Mouse (Mus musculus) bone marrow, adult 2 months (tissue): ENCODE measurements around the gene Cpsf4l. TPM values are rescaled to one million over a fixed set of nuclear protein-coding genes. Genes with fewer than 3 reads are reported as not detected.

ENCODE experiments used
- H3K27ac ChIP-seq: fragments of 200-500 bp; 2 replicates; pipeline ENCODE4 v1.5.1; 2012; ENCODE audit warnings: low read depth, mild to moderate bottlenecking, control low read depth, inconsistent platforms, low read length; ENCODE audit not compliant: control insufficient read depth, poor library complexity, insufficient read depth
- H3K4me1 ChIP-seq: fragments of 200-500 bp; 2 replicates; pipeline ENCODE4 v1.6.1; 2011; ENCODE audit warnings: low read length; ENCODE audit not compliant: control insufficient read depth, insufficient read depth
- H3K4me3 ChIP-seq: fragments of 200-500 bp; replicated peaks from 2 replicates; pipeline ENCODE3; 2011; ENCODE audit warnings: mild to moderate bottlenecking, low read depth, low read length, control low read depth; ENCODE audit not compliant: control insufficient read depth
- CTCF ChIP-seq: fragments of 200-500 bp; IDR thresholded peaks from 2 replicates; pipeline ENCODE4 v1.5.1; 2011; ENCODE audit warnings: low read length, control low read depth; ENCODE audit not compliant: control insufficient read depth, insufficient read depth
- POLR2A ChIP-seq: fragments of 200-500 bp; IDR thresholded peaks from 2 replicates; pipeline ENCODE4 v1.6.1; 2011; ENCODE audit warnings: low read depth, mild to moderate bottlenecking, control low read depth, low read length, borderline replicate concordance; ENCODE audit not compliant: control insufficient read depth
- WGBS: fragments of 180-500 bp; shearing (Covaris S2); methylation state at CpG from one replicate; pipeline ENCODE4 v1.1.7; 2018; 5-methylcytosine and 5-hydroxymethylcytosine counted together
- polyA plus RNA-seq: library from polyadenylated mRNA; stranded (reverse); fragments of >200 nt; gene quantifications from 2 replicates; pipeline ENCODE4 v1.2.4, GENCODE M21; 2011; ENCODE audit warnings: low replicate concordance; ENCODE audit not compliant: missing spikeins, insufficient read depth, insufficient read length

Gene Cpsf4l
- polyA plus RNA-seq, 1 experiment = not detected

DNA sequence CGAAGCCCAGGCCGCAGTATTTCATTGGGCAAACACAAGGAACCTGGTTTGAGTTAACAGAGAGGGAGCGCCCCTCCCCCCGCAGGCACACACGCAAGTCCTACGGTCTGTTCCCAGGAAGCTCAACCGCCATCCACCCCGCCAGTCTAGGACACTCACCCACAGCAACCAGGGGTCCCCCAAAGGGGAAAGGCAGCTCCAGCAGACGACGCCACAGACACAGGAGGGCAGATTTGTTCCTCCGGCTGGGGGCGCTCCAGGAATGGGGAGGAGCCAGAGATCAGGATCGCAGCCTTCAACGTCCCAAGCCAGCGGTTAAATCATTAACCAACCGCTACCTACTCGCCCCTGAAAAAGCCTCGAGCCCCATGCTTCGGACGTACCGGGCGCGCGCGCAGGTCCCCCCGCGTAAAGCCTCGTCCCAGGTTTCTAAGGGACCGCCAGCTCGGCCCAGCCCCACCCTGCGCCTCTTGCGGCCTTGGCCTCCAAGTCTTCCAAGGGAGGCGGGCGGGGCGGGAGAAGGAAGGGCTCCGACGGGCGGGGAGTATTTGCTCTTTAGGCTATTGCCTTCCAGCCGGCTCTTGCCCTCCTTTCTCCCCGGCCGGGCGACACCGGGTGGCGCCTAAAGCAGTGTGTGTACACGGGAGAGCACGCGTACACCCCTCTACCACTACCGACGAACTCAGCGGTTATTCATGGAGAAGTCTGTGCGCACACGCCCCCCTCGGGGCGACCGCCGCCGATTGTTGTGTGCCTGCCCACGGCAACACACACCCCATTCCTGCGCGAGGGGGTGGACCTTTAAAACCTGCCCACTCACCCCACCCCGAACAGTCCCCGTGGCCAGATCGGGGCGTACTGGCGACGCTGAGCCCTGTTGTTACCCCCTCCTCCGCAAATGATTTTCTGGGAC lies 41.0 kb upstream of the Cpsf4l start:
- peak; percentile 65; the same call in 1 of the 2 replicates for TF ChIP-seq CTCF
- TF ChIP-seq POLR2A = no peak; the same call in 1 of the 2 replicates
- Histone ChIP-seq H3K4me1 (peaks cover 11% of the 10 kb centered on the region), H3K27ac (peak overlapping the region; percentile 97), H3K4me3 (peak overlapping the region; percentile 97)
- WGBS = under 1% methylated on average over 66 of the region's 67 CpGs

- Histone ChIP-seq H3K27ac (peak overlapping the region; percentile 97), H3K4me3 (peak overlapping the region; percentile 97), H3K4me1 (peaks cover 11% of the 10 kb centered on the region)
- TF ChIP-seq POLR2A (peak; percentile 70), CTCF (no peak)
- 29% methylated on average over 9 of the region's 9 CpGs for WGBS
Observed at GRCm38 (mm10) chr11:113749749-113750351, 40.0 kb upstream of the Cpsf4l start.

DNA sequence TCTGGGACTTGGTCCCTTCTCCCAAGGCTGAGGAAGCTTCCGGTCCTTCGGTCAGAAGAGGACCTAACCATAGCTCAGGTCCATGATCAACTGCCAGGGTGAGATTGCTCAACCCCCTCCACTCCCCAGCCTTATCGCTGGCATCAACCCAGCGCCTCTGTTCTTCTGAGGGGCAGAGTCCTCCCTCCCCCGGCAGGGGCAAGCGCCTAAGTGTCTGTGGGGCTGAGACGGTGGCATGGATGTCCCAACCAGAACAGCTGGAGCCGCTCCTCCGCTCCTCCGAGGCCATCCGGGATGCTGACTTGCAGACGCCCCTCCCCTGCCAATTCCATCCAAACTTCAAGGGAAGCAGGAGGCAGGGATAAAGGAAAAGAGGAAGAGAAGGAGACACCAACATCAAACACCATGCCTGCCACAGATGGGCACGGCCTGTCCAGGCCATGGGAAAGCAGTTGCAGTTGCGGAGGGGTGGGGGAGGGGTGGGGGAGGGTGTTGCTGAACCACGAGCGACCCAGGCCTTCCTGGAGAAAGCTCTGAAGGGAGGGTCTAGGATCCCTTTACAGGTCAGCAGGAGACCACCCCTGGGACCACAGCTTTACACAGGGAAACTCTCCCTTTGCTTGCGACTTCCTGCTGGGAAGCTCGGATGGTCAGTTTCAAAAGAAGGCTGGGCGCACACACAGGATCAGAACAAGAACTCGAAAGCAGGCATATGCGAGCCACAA lies 39.1 kb upstream of the Cpsf4l start:
- H3K27ac ChIP-seq = peak overlapping the region; percentile 97
- WGBS = 26% methylated on average over 21 of the region's 21 CpGs
- peak overlapping the region; percentile 97 for H3K4me3 ChIP-seq
- H3K4me1 ChIP-seq = peaks cover 11% of the 10 kb centered on the region
- TF ChIP-seq POLR2A = no peak
- no peak for TF ChIP-seq CTCF

- Histone ChIP-seq H3K4me3 (peak overlapping the region; percentile 51), H3K27ac (peak overlapping the region; percentile 97), H3K4me1 (peaks cover 11% of the 10 kb centered on the region)
- no peak for TF ChIP-seq POLR2A
- 58% methylated on average over 11 of the region's 11 CpGs for WGBS
Observed at GRCm38 (mm10) chr11:113747725-113748380, 38.0 kb upstream of the Cpsf4l start.

GRCm38 (mm10) chr11:113747056-113747455 lies 37.2 kb upstream of the Cpsf4l start:
- H3K4me3 ChIP-seq = peak overlapping the region; percentile 51
- peak overlapping the region; percentile 65 for H3K27ac ChIP-seq
- H3K4me1 ChIP-seq = peaks cover 11% of the 10 kb centered on the region
- TF ChIP-seq POLR2A (no peak), CTCF (no peak)
- WGBS = 9% methylated on average over 16 of the region's 16 CpGs

- Histone ChIP-seq H3K27ac (no peak overlapping the region), H3K4me1 (peaks cover 11% of the 10 kb centered on the region), H3K4me3 (no peak overlapping the region)
- no peak for TF ChIP-seq CTCF
- 75% methylated on average over 4 of the region's 4 CpGs for WGBS
Observed at GRCm38 (mm10) chr11:113745961-113746360, 36.1 kb upstream of the Cpsf4l start.

DNA sequence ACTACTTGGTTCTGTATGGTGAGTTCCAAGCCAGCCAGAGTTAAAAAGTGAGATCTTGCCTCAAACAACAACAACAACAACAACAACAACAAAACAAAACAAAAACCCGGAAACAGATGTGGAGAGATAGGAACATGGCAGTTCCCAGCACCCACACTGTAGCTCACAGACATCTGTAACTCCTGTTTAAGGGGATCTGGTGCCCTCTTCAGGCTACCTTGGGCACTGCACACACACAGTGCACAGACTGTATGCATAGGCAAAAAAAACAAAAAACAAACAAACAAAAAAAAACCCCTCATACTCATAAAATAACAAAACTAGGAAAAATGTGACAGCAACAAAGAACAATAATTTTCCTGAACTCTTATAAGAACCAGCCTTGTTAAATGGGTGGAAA lies 33.2 kb upstream of the Cpsf4l start:
- Histone ChIP-seq H3K27ac (no peak overlapping the region), H3K4me3 (no peak overlapping the region), H3K4me1 (peaks cover 7% of the 10 kb centered on the region)
- 91% methylated on average over 1 of the region's 1 CpGs for WGBS
- TF ChIP-seq POLR2A = no peak
- no peak; the same call in 1 of the 2 replicates for TF ChIP-seq CTCF

- no peak overlapping the region for H3K27ac ChIP-seq
- TF ChIP-seq POLR2A (no peak), CTCF (no peak)
- H3K4me1 ChIP-seq = peaks cover 4% of the 10 kb centered on the region; the same call in 1 of the 2 replicates
- WGBS = 91% methylated on average over 7 of the region's 7 CpGs
- no peak overlapping the region for H3K4me3 ChIP-seq
Observed at GRCm38 (mm10) chr11:113740100-113740499, 30.3 kb upstream of the Cpsf4l start.
